In the genomic region with DNA sequence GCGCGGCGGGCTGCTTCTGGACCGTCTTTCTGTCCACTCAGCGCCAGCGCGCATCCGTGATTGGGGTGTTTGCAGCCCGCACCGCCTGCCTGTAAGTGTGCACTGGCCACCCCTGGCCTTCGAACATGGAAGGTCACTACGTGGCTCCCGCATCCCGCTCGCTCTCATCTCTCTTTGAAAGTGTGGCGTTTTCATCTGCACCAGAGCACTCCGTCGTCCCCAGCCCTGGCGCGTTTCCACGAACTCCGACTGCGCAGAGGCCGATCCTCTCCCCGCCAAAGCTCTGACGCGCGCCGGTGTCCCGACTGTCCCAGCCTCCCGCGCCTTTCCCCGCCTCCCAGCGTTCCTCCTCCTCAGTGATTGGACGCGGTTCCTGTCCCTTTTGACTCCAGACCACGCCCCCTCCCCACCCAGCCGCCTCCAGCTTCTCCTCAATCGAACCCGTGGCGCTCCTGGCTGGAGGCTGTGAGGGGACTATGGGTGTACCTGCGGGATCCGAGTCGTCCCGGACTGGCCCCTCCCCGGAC, we compare ENCODE assay signal across 8 mouse cellular contexts. TPM values are rescaled to one million over a fixed set of nuclear protein-coding genes. Genes with fewer than 3 reads are reported as not detected.
DNase-seq lines count a peak whose midpoint lies in the region; ATAC-seq and TF ChIP-seq lines count a peak whose summit lies in the region.

A gene (plus strand): TSS at position 434 of the 527 bp plus-strand sequence.

- peak; percentile 88 for DNase-seq in c-Kit-negative CD71-positive TER-119-positive erythroid progenitor cells, embryonic 14.5 days (ENCODE audit: low read depth, low spot score)
- peak; percentile 99 for DNase-seq in forebrain, embryonic 10.5 days (ENCODE audit: extremely low spot score, low spot score)
- peak; percentile 98 for DNase-seq in kidney, postnatal 25 days
- peak; percentile 72 to 92 (median 76) for DNase-seq in liver, embryonic 14.5 days (ENCODE audit: low read depth in 3 of 3, low spot score in 3 of 3)
- peak; percentile 96 for DNase-seq in neural tube, embryonic 11.5 days (ENCODE audit: low spot score)
- DNase-seq in stomach, postnatal 0 days (ENCODE audit: low spot score): peak; percentile 97

- no peak for TF ChIP-seq CTCF in liver, embryonic 14.5 days (IDR thresholded peaks at IDR 0.05; ENCODE audit: low read depth)
- no peak for TF ChIP-seq CTCF in stomach, postnatal 0 days (IDR thresholded peaks at IDR 0.05; ENCODE audit: low read depth)

- peak within 1 kb of the TSS; percentile 72 for H3K9ac ChIP-seq in heart, embryonic 15.5 days
- H3K9ac ChIP-seq in liver, embryonic 14.5 days (replicated peaks): peak within 1 kb of the TSS; percentile 44
- peak within 1 kb of the TSS; percentile 71 for H3K9ac ChIP-seq in neural tube, embryonic 11.5 days (ENCODE audit: low read length)
- H3K9ac ChIP-seq in stomach, postnatal 0 days (ENCODE audit: low read length): peak within 1 kb of the TSS; percentile 62

- H3K4me1 ChIP-seq in forebrain, embryonic 10.5 days: peaks cover 22% of the 10 kb centered on the region
- peaks cover 14% of the 10 kb centered on the region for H3K4me1 ChIP-seq in heart, embryonic 15.5 days (replicated peaks)
- H3K4me1 ChIP-seq in liver, embryonic 14.5 days (replicated peaks; ENCODE audit: control insufficient read depth in 2 of 2, insufficient read depth in 2 of 2, low read length in 1 of 2): peaks cover 0 to 5% of the 10 kb centered on the region in 2 experiments; a peak in 2 of 4 replicates
- 0 out of 2 replicates have a peak, but pooled peaks cover 6% of the 10 kb centered on the region for H3K4me1 ChIP-seq in neural tube, embryonic 11.5 days (ENCODE audit: control insufficient read depth, insufficient read depth, low read length)
- H3K4me1 ChIP-seq in stomach, postnatal 0 days (replicated peaks; ENCODE audit: control insufficient read depth, insufficient read depth): 0 out of 2 replicates have a peak, but pooled peaks cover 4% of the 10 kb centered on the region

- peak within 1 kb of the TSS; percentile 99 for H3K4me2 ChIP-seq in heart, embryonic 15.5 days
- H3K4me2 ChIP-seq in liver, embryonic 14.5 days (ENCODE audit: low read depth): peak within 1 kb of the TSS; percentile 97
- peak within 1 kb of the TSS; percentile 99 for H3K4me2 ChIP-seq in neural tube, embryonic 11.5 days (ENCODE audit: low read depth)
- H3K4me2 ChIP-seq in stomach, postnatal 0 days (replicated peaks; ENCODE audit: low read depth): peak within 1 kb of the TSS; percentile 99

- ATAC-seq in CD4-positive, CD25-positive, alpha-beta regulatory T cell, adult 4 months: peak; percentile 88
- ATAC-seq in heart, embryonic 15.5 days (replicated peaks; ENCODE audit: insufficient number of reproducible peaks, insufficient read depth, low FRiP score, low read depth): peak; percentile 96
- peak; percentile 95 for ATAC-seq in liver, embryonic 14.5 days (ENCODE audit: insufficient read depth)
- ATAC-seq in neural tube, embryonic 11.5 days (ENCODE audit: insufficient read depth, low FRiP score, low TSS enrichment): peak; percentile 96
- peak; percentile 97 for ATAC-seq in stomach, postnatal 0 days (ENCODE audit: low FRiP score, low TSS enrichment)

- peak within 1 kb of the TSS; percentile 91 for H3K4me3 ChIP-seq in forebrain, embryonic 10.5 days
- peak within 1 kb of the TSS; percentile 77 for H3K4me3 ChIP-seq in heart, embryonic 15.5 days
- H3K4me3 ChIP-seq in liver, embryonic 14.5 days (ENCODE audit: insufficient read depth in 1 of 2, low read depth in 2 of 2, low read length in 2 of 2): peak within 1 kb of the TSS; percentile 57 to 70
- peak within 1 kb of the TSS; percentile 69 for H3K4me3 ChIP-seq in neural tube, embryonic 11.5 days (ENCODE audit: low read depth, low read length)
- H3K4me3 ChIP-seq in stomach, postnatal 0 days (ENCODE audit: low read depth, low read length): peak within 1 kb of the TSS; percentile 63

- no peak for TF ChIP-seq EP300 in liver, embryonic 14.5 days (IDR thresholded peaks at IDR 0.05; ENCODE audit: low read depth)
- no peak for TF ChIP-seq EP300 in stomach, postnatal 0 days (optimal IDR thresholded peaks at IDR 0.05)

- no peaks in the 10 kb centered on the region for H3K36me3 ChIP-seq in forebrain, embryonic 10.5 days (replicated peaks)
- no peaks in the 10 kb centered on the region for H3K36me3 ChIP-seq in heart, embryonic 15.5 days
- no peaks in the 10 kb centered on the region for H3K36me3 ChIP-seq in liver, embryonic 14.5 days (replicated peaks; ENCODE audit: control insufficient read depth, insufficient read depth, low read depth)
- H3K36me3 ChIP-seq in neural tube, embryonic 11.5 days (ENCODE audit: control insufficient read depth, insufficient read depth, low read length): no peaks in the 10 kb centered on the region
- H3K36me3 ChIP-seq in stomach, postnatal 0 days (ENCODE audit: control insufficient read depth, insufficient read depth, low read length): no peaks in the 10 kb centered on the region

- WGBS in forebrain, embryonic 10.5 days: under 1% methylated on average over 46 of the region's 46 CpGs
- under 1% methylated on average over 46 of the region's 46 CpGs for WGBS in heart, embryonic 15.5 days
- under 1% methylated on average over 46 of the region's 46 CpGs for WGBS in liver, embryonic 14.5 days (ENCODE audit: insufficient replicate concordance)
- under 1% methylated on average over 42 of the region's 46 CpGs for WGBS in neural tube, embryonic 11.5 days
- under 1% methylated on average over 45 of the region's 46 CpGs for WGBS in stomach, postnatal 0 days

- H3K27me3 ChIP-seq in forebrain, embryonic 10.5 days (ENCODE audit: poor library complexity, severe bottlenecking): peaks cover 40% of the 10 kb centered on the region
- peaks cover 25% of the 10 kb centered on the region for H3K27me3 ChIP-seq in heart, embryonic 15.5 days
- peaks cover 26% of the 10 kb centered on the region for H3K27me3 ChIP-seq in liver, embryonic 14.5 days (ENCODE audit: control insufficient read depth, insufficient read depth, low read length)
- peaks cover 18% of the 10 kb centered on the region for H3K27me3 ChIP-seq in neural tube, embryonic 11.5 days (ENCODE audit: control insufficient read depth, insufficient read depth, low read length)
- no peaks in the 10 kb centered on the region for H3K27me3 ChIP-seq in stomach, postnatal 0 days (ENCODE audit: control insufficient read depth, insufficient read depth, low read length)

- no peaks in the 10 kb centered on the region for H3K9me3 ChIP-seq in forebrain, embryonic 10.5 days
- no peaks in the 10 kb centered on the region for H3K9me3 ChIP-seq in heart, embryonic 15.5 days (replicated peaks)
- no peaks in the 10 kb centered on the region for H3K9me3 ChIP-seq in liver, embryonic 14.5 days (ENCODE audit: control insufficient read depth, low read length)
- H3K9me3 ChIP-seq in neural tube, embryonic 11.5 days (ENCODE audit: control insufficient read depth, low read length): no peaks in the 10 kb centered on the region
- no peaks in the 10 kb centered on the region for H3K9me3 ChIP-seq in stomach, postnatal 0 days (ENCODE audit: control insufficient read depth, low read length)

- H3K27ac ChIP-seq in forebrain, embryonic 10.5 days: peak within 1 kb of the TSS; percentile 84
- peak within 1 kb of the TSS; percentile 58; the same call in 1 of the 2 replicates for H3K27ac ChIP-seq in heart, embryonic 15.5 days
- no peak within 1 kb of the TSS for H3K27ac ChIP-seq in liver, embryonic 14.5 days
- no peak within 1 kb of the TSS for H3K27ac ChIP-seq in neural tube, embryonic 11.5 days (ENCODE audit: low read depth, low read length)
- H3K27ac ChIP-seq in stomach, postnatal 0 days (replicated peaks): 0 out of 2 replicates have a peak within 1 kb of the TSS, but pooled peaks have one; percentile 40

RNA-seq across cellular contexts. Expression of the gene that starts here (rescaled TPM):
- polyA plus RNA-seq in CD4-positive, CD25-positive, alpha-beta regulatory T cell, adult 4 months (2017; shearing (Covaris generic)): under 1 TPM in 1 of 2 experiments, not detected in 1; 0.32 TPM
- polyA plus RNA-seq in forebrain, embryonic 10.5 days (2016; fragmentation: Nextera tagmentation; extraction: Ambion mirVana): 1.5 and 2.3 TPM in 2 replicates
- 0.58 and 0.66 TPM in 2 replicates for polyA plus RNA-seq in heart, embryonic 15.5 days (2015; fragmentation: Nextera tagmentation; extraction: Ambion mirVana)
- polyA plus RNA-seq in liver, embryonic 14.5 days (2012; rRNA removed): 4.2 and 5.5 TPM in 2 replicates
- polyA plus RNA-seq in liver, embryonic 14.5 days (2014; fragmentation: Nextera tagmentation; extraction: Ambion mirVana): 3.7 and 4.4 TPM in 2 replicates
- 1.2 and 1.5 TPM in 2 replicates for polyA plus RNA-seq in neural tube, embryonic 11.5 days (2014; fragmentation: Nextera tagmentation; extraction: Ambion mirVana)
- polyA plus RNA-seq in stomach, postnatal 0 days (2015; fragmentation: Nextera tagmentation; extraction: Ambion mirVana): 0.53 and 0.64 TPM in 2 replicates

Comparison
In these comparisons a context has a peak if more than half of its experiments do, and no peak if none do; other contexts are left out.
1. Peak in ATAC-seq in CD4-positive, CD25-positive, alpha-beta regulatory T cell, adult 4 months; RNA of the gene not detected or under 1 TPM.
2. Peak in ATAC-seq, H3K4me3 ChIP-seq, H3K27ac ChIP-seq, H3K9ac ChIP-seq and H3K4me2 ChIP-seq in heart, embryonic 15.5 days; RNA of the gene not detected or under 1 TPM.
3. Peak in DNase-seq, ATAC-seq, H3K4me3 ChIP-seq, H3K27ac ChIP-seq, H3K9ac ChIP-seq and H3K4me2 ChIP-seq in stomach, postnatal 0 days; RNA of the gene not detected or under 1 TPM.